Mouse (Mus musculus) kidney, embryonic 15.5 days (tissue): ENCODE measurements around the gene Coro1c. TPM values are rescaled to one million over a fixed set of nuclear protein-coding genes. Genes with fewer than 3 reads are reported as not detected.

Experiments
- ATAC-seq: fragments of 200-750 bp; cut with Nextera tagmentation; replicated peaks from 2 replicates; pipeline ENCODE4 v1.8.0; 2017; ENCODE audit warnings: moderate TSS enrichment; ENCODE audit not compliant: low FRiP score
- H3K27ac ChIP-seq: fragments of 300-500 bp; sonication (generic); 2 replicates; pipeline ENCODE4 v1.5.1; 2015; ENCODE audit warnings: mild to moderate bottlenecking, inconsistent platforms
- H3K27me3 ChIP-seq: fragments of 300-500 bp; sonication (generic); 2 replicates; pipeline ENCODE4 v1.6.1; 2015; ENCODE audit warnings: inconsistent platforms
- H3K36me3 ChIP-seq: fragments of 300-500 bp; sonication (generic); 2 replicates; pipeline ENCODE4 v1.6.1; 2015; ENCODE audit warnings: inconsistent platforms
- H3K4me1 ChIP-seq: fragments of 300-500 bp; sonication (generic); 2 replicates; pipeline ENCODE4 v1.6.1; 2015; ENCODE audit warnings: inconsistent platforms
- H3K4me2 ChIP-seq: fragments of 300-500 bp; sonication (generic); 2 replicates; pipeline ENCODE4 v1.6.1; 2015; ENCODE audit warnings: moderate library complexity, mild to moderate bottlenecking, inconsistent platforms
- H3K4me3 ChIP-seq: fragments of 300-500 bp; sonication (generic); replicated peaks from 2 replicates; pipeline ENCODE4 v1.5.1; 2015; ENCODE audit warnings: mild to moderate bottlenecking, inconsistent platforms
- H3K9ac ChIP-seq: fragments of 300-500 bp; sonication (generic); 2 replicates; pipeline ENCODE4 v1.6.1; 2015; ENCODE audit warnings: mild to moderate bottlenecking, inconsistent platforms
- H3K9me3 ChIP-seq: fragments of 300-500 bp; sonication (generic); replicated peaks from 2 replicates; pipeline ENCODE4 v1.6.1; 2016; ENCODE audit warnings: inconsistent platforms
- WGBS: fragments of 180-500 bp; shearing (Covaris S2); methylation state at CpG from one replicate; pipeline ENCODE4 v1.1.7; 2015; ENCODE audit warnings: mixed read lengths; 5-methylcytosine and 5-hydroxymethylcytosine counted together
- polyA plus RNA-seq: library from polyadenylated mRNA; unstranded; fragments of >200 nt; fragmentation: Nextera tagmentation; extraction: Ambion mirVana; gene quantifications from 2 replicates; pipeline ENCODE4 v1.2.1, GENCODE M21; 2015

Coro1c gene
- polyA plus RNA-seq, 1 experiment from 2014 or later, result 119 TPM

- H3K4me1 ChIP-seq, result peaks cover 58% of the 10 kb centered on the region
Measured at GRCm38 (mm10) chr5:113797149-113797882, 111.2 kb downstream of the Coro1c start.

GRCm38 (mm10) chr5:113796401-113797148 is 112.0 kb downstream of the Coro1c start:
- Histone ChIP-seq H3K36me3 (peaks cover 5% of the 10 kb centered on the region; the same call in 1 of the 2 replicates), H3K4me2 (peak overlapping the region; percentile 55), H3K9ac (no peak overlapping the region), H3K9me3 (no peaks in the 10 kb centered on the region), H3K4me3 (peak overlapping the region; percentile 19), H3K27me3 (peaks cover 4% of the 10 kb centered on the region; the same call in 1 of the 2 replicates), H3K27ac (peak overlapping the region; percentile 76), H3K4me1 (peaks cover 66% of the 10 kb centered on the region)
- peak; percentile 20; the same call in 1 of the 2 replicates for ATAC-seq
- 6% methylated on average over 13 of the region's 13 CpGs for WGBS

More at GRCm38 (mm10) chr5:113797149-113797882, 111.2 kb downstream of the Coro1c start:
- Histone ChIP-seq H3K4me2 (peak overlapping the region; percentile 55), H3K36me3 (peaks cover 5% of the 10 kb centered on the region; the same call in 1 of the 2 replicates), H3K9ac (no peak overlapping the region), H3K4me3 (peak overlapping the region; percentile 19), H3K9me3 (no peaks in the 10 kb centered on the region), H3K27ac (peak overlapping the region; percentile 76), H3K27me3 (peaks cover 4% of the 10 kb centered on the region; the same call in 1 of the 2 replicates)
- ATAC-seq, result no peak
- 11% methylated on average over 19 of the region's 19 CpGs for WGBS

Other genes starting within 250 kb of the Coro1c start
- gene 1700069L16Rik, start 184.0 kb downstream of the Coro1c start, polyA plus RNA-seq, result not detected in 2 replicates
- gene Ficd, start 173.0 kb downstream of the Coro1c start, polyA plus RNA-seq, result 4.8 and 6.1 TPM in 2 replicates
- 57.6 and 59.2 TPM in 2 replicates for gene Sart3, start 136.2 kb downstream of the Coro1c start, polyA plus RNA-seq
- 104 and 112 TPM in 2 replicates for gene Iscu, start 136.0 kb downstream of the Coro1c start, polyA plus RNA-seq
- 50.4 and 52.1 TPM in 2 replicates for gene Tmem119, start 108.2 kb downstream of the Coro1c start, polyA plus RNA-seq
- 1.5 and 2.2 TPM in 2 replicates for gene Selplg, start 76.1 kb downstream of the Coro1c start, polyA plus RNA-seq
- gene Ssh1, start 85.1 kb upstream of the Coro1c start, polyA plus RNA-seq, result 14.7 and 18.3 TPM in 2 replicates
- 14.2 and 14.9 TPM in 2 replicates for gene Dao, start 94.9 kb upstream of the Coro1c start, polyA plus RNA-seq
- 12.2 and 14.3 TPM in 2 replicates for gene Usp30, start 156.7 kb upstream of the Coro1c start, polyA plus RNA-seq
- 0.46 and 0.91 TPM in 2 replicates for gene Svop, start 182.8 kb upstream of the Coro1c start, polyA plus RNA-seq
- 10.7 and 11.8 TPM in 2 replicates for gene Alkbh2, start 219.5 kb upstream of the Coro1c start, polyA plus RNA-seq
- gene Ung, start 221.6 kb upstream of the Coro1c start, polyA plus RNA-seq, result 61.4 and 63.5 TPM in 2 replicates
- 4.1 and 4.8 TPM in 2 replicates for gene Acacb, start 237.8 kb upstream of the Coro1c start, polyA plus RNA-seq